Mouse (Mus musculus) layer of hippocampus, postnatal 25 days (tissue): Measurements from ENCODE around the gene Gm11172. TPM values are rescaled to one million over a fixed set of nuclear protein-coding genes. Genes with fewer than 3 reads are reported as not detected.

Experiments
- DNase-seq, 2 experiments: peaks; one replicate each; pipeline ENCODE4 v3.0.0; 2022; ENCODE audit warnings: mixed read lengths in 2 of 2, low spot score in 1 of 2; ENCODE audit errors: extremely low spot score in 1 of 2
- total RNA-seq, 2 experiments: library from RNA; stranded (reverse); gene quantifications; 2 replicates each; pipeline ENCODE4 v1.2.3; 2021

The Gm11172 gene
- not detected for total RNA-seq

DNA sequence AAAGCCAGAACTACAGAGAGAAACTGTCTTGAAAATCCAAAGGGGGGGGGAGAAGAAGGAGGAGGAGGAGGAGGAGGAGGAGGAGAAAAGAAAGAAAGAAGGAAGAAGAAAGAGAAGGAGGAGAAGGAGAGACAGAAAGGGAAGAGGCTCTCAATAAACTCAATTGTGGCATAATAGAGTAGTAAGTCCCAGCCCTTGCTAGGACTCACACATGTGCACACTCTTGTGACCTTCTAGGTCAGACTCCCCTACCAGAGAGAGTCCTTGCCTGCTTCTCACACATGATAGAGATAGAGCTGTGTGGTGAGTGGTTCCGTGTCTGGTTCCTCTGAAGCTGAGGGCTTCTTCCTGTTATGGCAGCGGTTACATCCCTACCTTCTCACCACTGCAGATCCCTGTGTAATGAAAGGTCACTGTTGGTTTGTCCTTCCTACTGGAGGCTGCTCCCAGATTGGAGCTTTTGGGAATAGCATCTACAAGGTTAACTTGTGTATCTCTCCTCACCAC, at the start of gene Gm11172:
Gene Gm11172 (plus strand): TSS at position 51 of the 507 bp plus-strand sequence.
- no peak for DNase-seq

DNA sequence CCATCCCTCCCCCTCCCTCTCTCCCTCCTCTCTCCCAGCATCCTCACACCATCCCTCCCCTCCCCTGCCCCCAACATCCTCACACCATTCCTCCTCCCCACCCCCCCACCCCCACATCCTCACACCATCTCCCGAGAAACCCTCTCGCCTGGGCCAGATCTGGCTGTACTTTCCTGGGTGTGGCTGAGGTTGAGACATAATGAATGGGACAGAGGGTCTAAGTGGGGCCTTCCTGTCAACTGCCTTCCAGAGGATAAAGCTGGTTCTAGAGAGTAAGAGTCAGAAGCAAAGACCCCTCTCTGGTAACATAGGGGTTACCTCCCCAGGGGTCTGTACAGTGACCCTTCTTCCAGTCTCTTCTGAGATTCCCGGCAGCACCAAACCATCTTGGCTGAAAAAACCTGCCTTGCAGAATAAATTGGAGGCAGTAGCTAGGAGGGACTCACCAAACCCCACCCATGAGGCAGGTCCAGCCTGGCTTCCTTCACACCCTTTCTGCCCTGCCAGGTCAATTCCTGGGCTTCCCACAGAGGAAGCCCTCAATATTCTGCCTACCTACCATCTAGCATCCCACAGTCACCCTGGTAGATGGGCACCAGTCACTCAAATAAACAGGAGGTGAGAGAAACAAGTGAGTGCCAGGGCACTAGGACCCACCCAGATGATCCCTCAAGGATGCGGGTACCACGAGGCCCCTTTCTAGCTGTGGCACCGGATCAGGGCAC, 49.0 kb upstream of the Gm11172 start:
- DNase-seq, result no peak

DNA sequence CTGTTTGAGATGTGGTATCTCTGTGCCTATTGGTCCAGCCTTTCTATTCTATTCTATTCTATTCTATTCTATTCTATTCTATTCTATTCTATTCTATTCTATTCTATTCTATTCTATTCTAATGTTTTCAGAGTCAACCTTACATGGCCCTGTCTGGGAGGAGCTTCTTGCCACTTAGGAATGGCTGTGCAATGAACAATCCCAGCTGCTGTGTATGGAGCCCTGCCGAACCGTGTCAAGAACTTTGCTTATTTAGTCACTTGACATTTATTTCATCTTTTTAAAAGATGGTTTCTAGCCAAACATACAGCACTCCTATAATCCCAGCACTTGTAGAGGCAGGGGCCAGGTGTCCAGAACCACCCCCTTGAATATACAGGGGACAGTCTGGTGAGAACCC, 48.4 kb upstream of the Gm11172 start:
- DNase-seq, result no peak

DNA sequence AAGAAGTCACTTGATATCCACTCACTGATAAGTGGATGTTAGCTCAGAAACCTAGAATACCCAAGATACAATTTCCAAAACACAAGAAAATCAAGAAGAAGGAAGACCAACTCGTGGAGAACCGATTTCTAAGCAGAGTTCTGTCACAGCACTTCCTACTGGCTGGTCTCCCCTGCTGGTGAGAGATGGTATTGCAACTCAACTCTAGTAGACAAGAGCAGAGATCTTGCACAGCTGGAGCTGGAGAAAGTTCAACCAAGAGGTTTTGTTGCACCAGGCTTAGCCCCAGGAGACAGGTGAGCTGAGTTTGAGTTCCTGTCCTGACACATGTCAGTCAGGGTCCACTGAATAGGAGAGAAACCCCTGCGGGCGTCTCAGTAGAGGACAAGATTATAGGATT, 45.6 kb upstream of the Gm11172 start:
- peak in 1 of 2 experiments; percentile 74 for DNase-seq

DNA sequence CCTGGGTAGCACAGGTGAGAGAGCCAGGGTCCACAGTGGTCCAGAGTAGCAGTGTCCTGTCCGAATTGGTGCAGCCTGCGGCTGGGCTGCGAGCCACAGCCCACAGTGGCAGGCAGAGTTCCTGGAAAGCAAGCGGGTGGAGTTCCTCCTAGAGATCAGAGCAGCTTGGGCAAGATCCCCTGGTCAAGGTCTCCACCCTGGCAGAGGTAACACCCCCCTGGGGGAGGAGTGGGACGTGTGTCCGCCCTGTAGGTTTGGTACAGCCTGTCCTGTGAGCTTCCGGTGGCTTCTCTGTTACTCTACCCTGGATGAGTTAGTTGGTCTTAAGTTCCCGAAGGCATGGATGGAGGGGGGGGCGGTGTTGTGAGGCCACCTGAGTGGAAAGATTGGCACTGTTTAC, 43.9 kb upstream of the Gm11172 start:
- no peak for DNase-seq

DNA sequence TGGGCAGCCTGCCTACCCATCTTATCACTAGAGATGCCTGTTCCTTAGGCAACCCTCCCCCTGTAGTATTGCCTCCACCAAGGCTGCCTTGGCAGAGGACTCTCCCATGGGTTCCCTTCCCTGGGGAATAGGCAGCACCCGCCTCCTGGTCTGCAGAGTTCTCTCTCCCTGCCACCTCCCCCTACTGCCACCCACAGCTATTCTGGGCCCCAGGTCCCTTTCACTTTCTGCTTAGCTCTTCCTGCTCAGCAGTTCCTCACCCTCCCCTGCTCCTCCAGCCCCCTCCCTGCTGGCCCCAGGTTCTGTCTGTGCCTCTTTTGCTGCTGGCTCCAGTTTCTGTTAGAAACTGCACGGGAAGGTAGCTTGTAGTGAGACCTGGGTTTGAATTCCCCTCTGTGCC, 43.1 kb upstream of the Gm11172 start:
- no peak for DNase-seq

DNA sequence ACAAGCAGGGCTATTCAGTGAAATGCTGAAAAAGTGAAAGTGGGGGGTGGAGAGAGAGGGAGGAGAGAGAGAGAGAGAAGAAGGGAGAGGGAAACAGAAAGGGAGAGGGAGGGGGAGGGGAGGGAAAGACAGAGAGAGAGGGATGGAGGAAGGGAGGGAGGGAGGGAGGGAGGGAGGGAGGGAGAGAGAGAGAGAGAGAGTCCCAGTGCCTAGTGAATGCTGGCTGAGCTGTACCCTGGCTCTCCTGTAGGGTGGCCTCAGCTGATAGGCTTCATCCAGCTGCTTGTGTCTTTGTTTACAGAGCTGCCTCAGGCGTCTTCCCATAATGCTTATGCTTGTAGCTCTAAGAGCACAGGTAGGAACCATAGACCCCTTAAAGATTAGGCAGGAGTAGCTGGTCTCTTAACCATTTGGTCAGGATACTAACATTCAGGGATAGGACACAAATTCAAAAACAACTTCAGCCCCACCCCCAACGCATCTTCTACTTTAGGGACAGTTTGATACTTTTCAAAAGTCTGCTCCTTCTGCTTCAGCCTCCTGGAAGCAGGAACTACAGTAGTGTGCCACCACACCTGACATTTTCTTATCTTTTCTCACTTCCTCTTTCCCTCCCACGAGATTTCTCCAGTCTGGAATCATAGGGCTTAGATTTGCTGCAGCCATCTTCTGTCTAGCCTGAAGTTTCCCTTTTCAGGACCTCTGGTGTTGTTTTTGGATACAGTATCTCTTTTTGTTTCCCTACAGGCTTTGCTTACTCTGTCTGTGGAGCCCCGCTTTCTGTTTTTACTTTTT, 42.0 kb upstream of the Gm11172 start:
- DNase-seq, result no peak

DNA sequence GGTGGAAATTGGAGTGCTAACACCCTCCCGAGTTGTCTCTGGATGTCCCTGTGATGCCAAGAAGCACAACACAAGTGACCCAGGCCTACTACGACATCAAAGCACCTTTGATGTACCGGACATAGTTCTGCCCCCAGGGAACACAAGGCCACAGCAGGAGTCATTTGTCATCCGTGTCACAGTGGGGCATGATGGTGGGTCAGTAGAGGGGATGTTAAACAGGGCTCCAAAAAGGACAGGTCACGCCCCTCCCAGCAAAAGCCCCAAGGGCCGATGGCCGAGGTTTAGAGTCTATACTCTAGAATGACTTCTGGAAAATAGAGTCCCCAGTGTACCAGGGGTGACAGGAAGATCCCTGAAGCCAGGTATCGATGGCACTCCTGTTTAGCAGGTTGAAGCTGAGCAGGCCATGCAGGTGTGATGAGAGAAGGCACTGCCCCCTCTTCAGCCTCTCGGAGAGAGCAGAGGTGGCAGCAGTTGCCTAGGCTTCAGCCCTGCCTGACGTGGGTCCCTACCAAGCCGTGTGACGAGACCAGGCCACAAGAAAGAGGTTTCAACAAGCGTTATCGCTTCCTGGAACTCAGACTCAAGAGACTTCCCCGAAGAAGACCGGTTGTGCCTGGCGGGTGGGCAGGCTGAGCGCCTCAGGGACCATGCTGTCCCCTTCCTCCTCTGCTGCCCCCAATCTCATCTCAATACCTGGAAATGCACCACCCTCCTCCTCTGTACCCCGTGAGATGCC, 40.8 kb upstream of the Gm11172 start:
- DNase-seq, result no peak

DNA sequence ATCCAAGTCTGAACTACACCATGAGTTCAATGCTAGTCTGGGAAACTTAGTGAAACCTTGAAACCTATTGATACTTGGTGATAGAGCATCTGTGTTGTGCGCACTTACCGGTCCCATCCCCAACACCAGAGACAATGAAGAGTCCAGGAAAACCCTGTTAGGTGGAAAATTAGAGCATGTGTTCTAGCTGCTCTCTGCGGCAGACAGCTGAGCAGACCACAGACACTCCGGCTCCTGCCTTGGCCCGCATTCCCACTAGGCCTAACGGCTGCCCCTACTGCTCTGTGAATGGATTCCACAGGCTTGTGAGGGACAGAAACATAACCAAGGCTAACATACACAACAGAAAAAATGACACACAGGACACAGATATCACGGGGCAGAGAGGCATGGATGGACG, 39.2 kb upstream of the Gm11172 start:
- no peak for DNase-seq

DNA sequence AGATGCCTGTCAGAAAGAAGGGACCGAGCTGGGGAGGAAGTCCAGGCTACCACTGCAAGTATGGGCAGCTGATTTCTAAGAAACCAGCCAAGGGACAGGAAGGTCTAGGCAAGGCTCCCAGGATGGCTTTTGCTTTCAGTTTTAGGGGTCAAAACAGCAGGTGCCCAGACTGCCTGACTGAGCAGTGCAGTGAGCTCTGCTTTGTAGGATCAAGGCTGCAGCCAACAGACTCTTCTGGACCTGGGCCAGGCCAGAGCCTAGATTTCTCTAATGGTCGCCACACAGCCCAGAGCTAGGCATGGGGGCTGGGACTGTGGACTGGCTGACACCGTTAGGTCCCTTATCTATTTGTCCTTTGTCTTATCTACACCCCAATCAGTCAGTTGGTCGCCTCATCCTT, 38.0 kb upstream of the Gm11172 start:
- no peak for DNase-seq

DNA sequence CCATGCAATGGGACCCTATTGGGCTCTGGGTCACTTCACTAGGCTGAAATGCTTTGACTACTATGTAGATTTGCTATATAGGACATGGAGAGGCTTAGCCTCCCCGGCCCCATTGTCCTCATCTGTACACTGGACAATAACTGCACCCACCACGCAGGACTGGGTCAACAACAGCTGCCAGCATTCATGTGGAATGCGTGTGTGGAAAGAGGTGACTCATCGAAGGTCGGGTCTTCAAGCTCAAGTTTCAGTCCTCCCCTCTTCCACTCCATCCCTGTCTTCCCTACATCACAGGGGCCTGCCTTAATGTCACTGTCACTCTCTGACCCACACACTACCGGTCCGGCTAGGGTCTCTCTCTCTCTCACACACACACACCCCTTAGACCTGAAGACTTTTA, 36.4 kb upstream of the Gm11172 start:
- no peak for DNase-seq

DNA sequence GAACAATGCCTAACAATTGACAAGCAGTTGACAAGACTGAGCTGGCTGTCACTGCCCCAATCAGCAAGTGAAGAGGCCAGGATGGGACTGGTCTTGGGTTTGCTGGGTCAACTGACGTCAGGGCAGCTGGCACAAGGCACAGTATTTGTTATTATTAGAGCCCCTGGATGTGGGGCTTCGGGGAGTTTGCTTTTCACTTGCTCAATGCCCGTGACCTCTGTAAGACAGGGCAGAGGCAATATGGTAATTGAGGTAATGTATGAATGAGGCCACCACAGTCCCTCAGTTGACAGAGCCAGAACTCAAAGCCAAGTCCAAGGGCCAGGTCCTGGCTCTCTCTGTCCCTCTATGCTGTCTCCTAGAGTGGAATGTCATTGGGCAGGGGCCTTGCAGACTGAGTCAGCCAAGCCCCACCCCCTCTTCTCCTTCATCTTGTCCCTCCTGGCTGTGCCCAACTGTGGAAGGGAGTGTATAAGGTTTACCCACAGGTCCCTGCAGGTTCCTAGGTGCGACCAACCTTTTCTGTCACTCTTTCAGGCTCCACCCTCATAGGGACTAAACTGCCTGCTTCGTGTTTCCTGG, 35.0 kb upstream of the Gm11172 start:
- DNase-seq, result no peak

DNA sequence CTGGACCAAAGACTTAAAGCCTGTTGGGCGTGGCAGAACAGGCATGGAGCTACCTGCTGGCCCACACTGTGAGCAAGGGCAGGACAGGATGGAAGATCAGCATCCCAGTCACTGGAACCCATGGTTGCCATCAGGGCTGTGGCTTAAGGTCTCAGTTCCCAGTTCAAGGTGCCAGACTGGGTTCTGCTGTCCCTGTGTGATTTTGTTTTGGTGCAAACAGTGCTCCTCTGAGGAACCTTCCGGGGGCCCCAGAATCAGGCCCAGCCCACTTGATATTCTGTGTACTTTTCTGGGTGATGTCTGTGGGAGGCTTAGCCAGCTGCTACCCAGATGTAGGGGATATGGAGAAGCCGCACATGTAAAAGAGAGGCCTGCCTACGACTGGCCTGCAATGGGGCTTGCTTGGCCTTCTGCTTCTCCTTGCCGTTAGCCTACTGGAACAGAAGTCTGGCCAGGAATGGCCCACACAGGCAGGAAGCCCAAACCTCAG, 32.0 kb upstream of the Gm11172 start:
- DNase-seq, result no peak

DNA sequence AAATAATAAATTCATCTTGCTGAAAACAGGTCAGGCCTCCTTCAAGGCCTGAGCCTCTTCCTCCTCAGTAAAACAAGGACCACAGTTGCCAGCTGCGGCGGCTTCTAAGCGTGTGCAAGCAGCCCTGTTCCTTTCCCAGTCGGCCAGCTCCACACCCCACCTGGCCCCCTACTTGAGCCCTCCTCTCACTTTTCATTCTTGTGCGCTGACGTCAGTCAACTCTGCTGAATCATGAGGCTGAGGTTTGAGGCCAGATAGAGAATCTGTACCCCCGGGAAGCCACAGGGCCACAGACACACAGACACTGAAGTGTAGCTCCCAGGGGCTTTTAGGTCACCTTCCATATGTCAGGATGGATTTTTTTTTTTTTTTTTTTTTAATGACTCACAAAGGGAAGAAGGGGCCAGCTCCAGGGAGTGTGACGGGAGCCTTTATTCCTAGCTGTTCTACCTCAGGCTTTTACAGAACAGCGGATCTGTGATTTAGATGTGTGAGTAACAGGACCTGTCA, 30.8 kb upstream of the Gm11172 start:
- DNase-seq, result no peak

DNA sequence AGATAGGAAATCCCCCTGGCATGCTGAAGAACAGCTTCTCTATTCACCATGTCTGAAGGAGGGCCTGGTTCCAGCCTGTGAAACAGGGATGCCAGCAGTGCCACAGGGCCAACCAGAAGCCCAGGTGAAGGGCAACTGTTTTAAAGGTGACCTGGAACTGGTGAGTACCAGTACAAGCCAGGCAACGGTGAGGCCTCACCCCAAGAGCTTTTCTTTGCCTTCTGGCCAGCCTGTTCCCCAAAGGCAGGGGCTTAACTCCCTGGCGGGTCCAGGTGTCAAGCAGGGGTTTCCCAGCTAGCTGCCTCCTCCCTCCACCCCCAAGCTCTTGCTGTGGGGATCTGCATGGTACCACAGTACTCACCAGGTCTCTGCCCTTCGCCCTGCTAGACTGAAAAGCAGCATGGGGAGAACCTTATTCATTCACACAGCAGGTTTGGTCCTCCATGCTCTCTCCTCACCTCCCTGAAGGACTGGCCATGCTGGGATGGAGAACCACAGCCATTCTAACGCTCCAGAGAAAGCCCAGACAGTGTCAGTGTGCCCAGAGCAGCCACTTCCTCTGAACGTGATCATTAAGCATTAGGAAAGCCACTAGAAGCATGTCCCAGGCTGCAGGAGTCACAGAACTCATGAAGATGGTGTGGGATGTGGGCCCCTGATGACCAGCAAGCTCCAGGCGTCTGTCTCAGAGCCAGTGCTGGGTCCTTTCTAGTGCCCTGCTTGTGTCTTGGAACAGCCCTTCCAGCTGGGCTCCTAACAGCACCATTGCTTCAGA, 30.2 kb upstream of the Gm11172 start:
- DNase-seq, result no peak

DNA sequence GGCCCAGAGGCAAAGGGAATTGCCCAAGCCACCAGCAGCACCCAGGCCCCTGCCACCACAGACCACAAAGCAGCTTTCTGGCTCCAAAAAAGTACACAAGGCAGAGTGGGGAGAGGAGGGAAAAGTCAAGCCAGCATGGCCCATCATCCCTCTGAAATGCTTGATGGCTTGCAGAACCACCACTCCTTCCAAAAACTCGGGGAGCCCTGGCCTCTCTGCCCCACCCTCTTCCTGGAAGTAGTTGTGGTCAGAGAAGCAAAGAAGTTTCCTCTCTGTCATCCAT, 29.6 kb upstream of the Gm11172 start:
- DNase-seq, result no peak

DNA sequence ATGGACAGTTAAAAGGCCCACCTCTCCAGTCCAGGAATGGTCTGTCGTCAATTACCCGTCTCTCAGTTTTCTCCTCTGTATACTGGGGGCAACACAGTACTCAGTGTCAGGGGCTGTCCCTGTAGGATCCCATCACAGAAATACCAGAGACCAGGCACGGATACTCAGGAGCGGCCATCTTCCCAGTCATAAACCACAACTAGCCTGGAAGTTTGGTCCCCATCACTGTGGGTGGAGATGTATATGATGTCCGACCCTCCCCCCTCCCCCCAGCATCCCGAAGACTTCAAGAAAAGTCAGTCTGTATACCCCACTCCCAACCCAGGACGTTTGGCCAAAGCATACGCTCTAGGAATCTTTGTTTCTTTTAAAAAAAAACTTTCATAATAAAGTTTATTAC, 29.3 kb upstream of the Gm11172 start:
- DNase-seq, result no peak

DNA sequence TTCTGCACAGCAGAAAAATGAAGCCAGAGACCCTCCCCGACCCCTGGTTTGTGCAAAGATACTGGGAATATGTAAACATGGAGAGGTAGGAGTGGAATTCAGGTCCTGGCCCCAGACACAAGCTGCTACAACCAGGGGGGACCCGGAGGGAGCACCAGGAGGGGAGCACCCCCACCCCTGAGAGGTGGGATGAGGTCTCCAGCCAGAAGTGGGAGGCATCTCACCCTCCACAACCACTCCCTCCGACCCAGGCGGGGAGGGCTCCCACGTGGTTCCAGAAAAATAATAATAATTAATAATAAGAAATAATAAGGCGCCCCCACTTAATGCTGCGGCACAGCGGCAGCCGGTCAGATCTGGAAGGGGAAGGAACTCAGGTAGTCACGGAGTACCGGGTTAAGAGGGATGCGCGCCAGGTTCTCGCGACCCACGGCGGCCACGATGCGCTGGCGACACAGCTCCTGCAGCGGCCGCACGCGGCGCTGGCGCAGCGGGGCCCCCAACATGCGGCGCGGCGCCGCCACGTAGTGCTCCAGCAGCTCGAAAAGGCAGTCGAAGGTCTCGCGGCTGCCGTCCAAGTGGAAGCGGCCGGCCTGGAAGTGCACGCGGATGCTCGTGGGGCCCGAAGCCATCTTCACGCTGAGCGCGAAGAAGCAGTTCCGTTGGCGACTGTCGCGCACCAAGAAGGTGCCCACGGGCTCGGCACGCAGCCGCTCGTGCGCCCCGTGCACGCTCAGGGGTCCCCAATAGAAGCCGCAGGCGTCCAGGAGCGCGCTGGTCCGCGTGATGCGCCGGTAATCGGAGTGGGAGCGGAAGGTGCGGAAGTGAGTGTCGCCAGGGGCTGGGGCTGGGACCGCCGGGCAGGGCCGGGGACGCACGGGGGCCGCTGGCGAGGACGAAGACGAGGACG, 28.6 kb upstream of the Gm11172 start:
- DNase-seq, result peak; percentile 17
